ENCODE assay signal across 9 mouse cellular contexts in the genomic region with DNA sequence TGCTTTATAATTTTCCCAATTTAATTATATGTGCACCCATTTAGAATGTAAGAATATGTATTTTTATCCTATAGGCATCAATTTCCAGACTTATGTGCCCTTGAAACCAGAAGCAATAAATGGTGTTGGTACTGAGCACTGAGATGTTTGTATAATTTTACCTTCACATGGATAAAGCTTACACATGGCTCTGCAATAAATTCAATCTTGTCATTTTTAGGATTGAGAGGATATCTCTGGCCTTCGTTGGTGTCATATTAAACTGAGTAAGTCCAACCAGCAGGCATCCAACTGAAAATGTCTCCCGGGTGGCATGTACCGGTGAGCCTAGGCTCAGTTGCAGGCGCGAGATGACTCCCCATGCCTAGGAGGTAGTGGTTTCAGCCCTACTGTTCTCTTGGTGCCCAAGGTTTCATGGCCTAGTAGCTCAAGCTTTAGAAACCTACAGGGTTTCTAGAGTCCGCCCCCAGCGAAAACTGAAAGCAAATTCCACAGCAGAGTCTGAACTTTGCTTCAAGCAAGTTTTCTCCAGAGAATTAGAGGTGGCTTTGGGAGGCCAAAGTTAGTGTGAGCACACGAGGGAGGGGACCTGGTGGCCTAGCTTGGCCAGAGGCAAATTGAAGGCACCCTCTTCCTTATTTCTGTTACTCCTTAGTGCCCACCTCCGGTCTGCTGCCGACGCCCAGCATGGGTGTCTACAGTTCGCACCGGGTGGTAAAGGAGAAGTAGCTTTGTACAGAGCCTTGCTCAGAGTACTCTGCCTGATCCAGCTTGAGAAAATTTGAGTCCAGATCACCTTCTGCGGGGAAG. TPM values are rescaled to one million over a fixed set of nuclear protein-coding genes. Genes with fewer than 3 reads are reported as not detected.
DNase-seq lines count a peak whose midpoint lies in the region; ATAC-seq lines count a peak whose summit lies in the region.
"Had no signal": no experiment of that assay in that cellular context is flagged by ENCODE, and none has a peak within 500 bp of the region (broad histone marks: within the 10 kb centered on the region; RNA-seq: fewer than 3 reads in every experiment).

No protein-coding gene starts in this region.

- no peaks in the 10 kb centered on the region for H3K36me3 ChIP-seq in heart, embryonic 15.5 days
- H3K36me3 ChIP-seq in hindbrain, embryonic 15.5 days: no peaks in the 10 kb centered on the region
- H3K36me3 ChIP-seq in liver, embryonic 13.5 days: no peaks in the 10 kb centered on the region
- no peaks in the 10 kb centered on the region for H3K36me3 ChIP-seq in neural tube, embryonic 15.5 days
- H3K36me3 ChIP-seq: G1E had no signal

- H3K4me2 ChIP-seq in heart, embryonic 15.5 days: peak overlapping the region; percentile 77
- H3K4me2 ChIP-seq in hindbrain, embryonic 15.5 days: peak overlapping the region; percentile 85
- peak overlapping the region; percentile 80 for H3K4me2 ChIP-seq in liver, embryonic 13.5 days
- peak overlapping the region; percentile 90 for H3K4me2 ChIP-seq in neural tube, embryonic 15.5 days

- H3K9me3 ChIP-seq in heart, embryonic 15.5 days (replicated peaks): no peaks in the 10 kb centered on the region
- H3K9me3 ChIP-seq in hindbrain, embryonic 15.5 days: no peaks in the 10 kb centered on the region
- no peaks in the 10 kb centered on the region for H3K9me3 ChIP-seq in liver, embryonic 13.5 days (replicated peaks)
- no peaks in the 10 kb centered on the region for H3K9me3 ChIP-seq in neural tube, embryonic 15.5 days (replicated peaks)

- H3K27ac ChIP-seq in heart, embryonic 15.5 days: no peak overlapping the region
- H3K27ac ChIP-seq in hindbrain, embryonic 15.5 days (replicated peaks): no peak overlapping the region
- no peak overlapping the region for H3K27ac ChIP-seq in liver, embryonic 13.5 days
- H3K27ac ChIP-seq in neural tube, embryonic 15.5 days (replicated peaks): peak overlapping the region; percentile 28

- ATAC-seq in heart, embryonic 15.5 days (replicated peaks; ENCODE audit: insufficient number of reproducible peaks, insufficient read depth, low FRiP score, low read depth): no peak
- no peak for ATAC-seq in hindbrain, embryonic 15.5 days (ENCODE audit: low FRiP score, low read depth)
- no peak for ATAC-seq in liver, embryonic 13.5 days (ENCODE audit: low read depth)
- ATAC-seq in neural tube, embryonic 15.5 days (ENCODE audit: low FRiP score): no peak

- DNase-seq in heart, postnatal 10 days: no peak
- peak; percentile 10 for DNase-seq in embryo, embryonic 10 days (ENCODE audit: low spot score)
- DNase-seq in liver, embryonic 13.5 days: no peak
- DNase-seq in right cerebral cortex, postnatal 25 days: no peak
- no peak for DNase-seq in layer of hippocampus, adult 18-20 months (ENCODE audit: low spot score in 2 of 2)

- peak overlapping the region; percentile 49 for H3K4me3 ChIP-seq in heart, embryonic 15.5 days
- no peak overlapping the region for H3K4me3 ChIP-seq in hindbrain, embryonic 15.5 days
- H3K4me3 ChIP-seq in liver, embryonic 13.5 days (replicated peaks): peak overlapping the region; percentile 62
- H3K4me3 ChIP-seq in neural tube, embryonic 15.5 days (replicated peaks): peak overlapping the region; percentile 53; the same call in 1 of the 2 replicates

- intact Hi-C loops in heart, postnatal 10 days (cut with DNase I): no loop called here

- H3K27me3 ChIP-seq in heart, embryonic 15.5 days: peaks cover 80% of the 10 kb centered on the region
- H3K27me3 ChIP-seq in hindbrain, embryonic 15.5 days: peaks cover 25% of the 10 kb centered on the region
- H3K27me3 ChIP-seq in liver, embryonic 13.5 days: peaks cover 87% of the 10 kb centered on the region
- H3K27me3 ChIP-seq in neural tube, embryonic 15.5 days (replicated peaks): peaks cover 20% of the 10 kb centered on the region

- H3K9ac ChIP-seq in heart, embryonic 15.5 days: 0 out of 2 replicates have a peak overlapping the region, but pooled peaks have one; percentile 19
- no peak overlapping the region for H3K9ac ChIP-seq in hindbrain, embryonic 15.5 days
- H3K9ac ChIP-seq in liver, embryonic 13.5 days: no peak overlapping the region
- no peak overlapping the region for H3K9ac ChIP-seq in neural tube, embryonic 15.5 days (replicated peaks)

- peaks cover 47% of the 10 kb centered on the region for H3K4me1 ChIP-seq in heart, embryonic 15.5 days (replicated peaks)
- H3K4me1 ChIP-seq in hindbrain, embryonic 15.5 days (replicated peaks): peaks cover 49% of the 10 kb centered on the region
- peaks cover 27% of the 10 kb centered on the region for H3K4me1 ChIP-seq in liver, embryonic 13.5 days (replicated peaks)
- peaks cover 60% of the 10 kb centered on the region for H3K4me1 ChIP-seq in neural tube, embryonic 15.5 days

- WGBS in heart, embryonic 15.5 days: 49% methylated on average over 14 of the region's 14 CpGs
- 23% methylated on average over 14 of the region's 14 CpGs for WGBS in hindbrain, embryonic 15.5 days
- 17% methylated on average over 14 of the region's 14 CpGs for WGBS in liver, embryonic 13.5 days (ENCODE audit: insufficient replicate concordance)
- 26% methylated on average over 14 of the region's 14 CpGs for WGBS in neural tube, embryonic 15.5 days

RNA-seq across cellular contexts. Expression of gene Zfp503, which starts 4.1 kb away (rescaled TPM):
- polyA plus RNA-seq in heart, embryonic 15.5 days (2015; fragmentation: Nextera tagmentation; extraction: Ambion mirVana): 3.0 and 5.4 TPM in 2 replicates
- total RNA-seq in heart, postnatal 10 days (2021): 1 to 10 TPM; 2.4 to 3.3 TPM
- polyA plus RNA-seq in hindbrain, embryonic 15.5 days (2015; fragmentation: Nextera tagmentation; extraction: Ambion mirVana): 11.0 and 13.7 TPM in 2 replicates
- 0.82 and 1.4 TPM in 2 replicates for polyA plus RNA-seq in liver, embryonic 13.5 days (2015; fragmentation: Nextera tagmentation; extraction: Ambion mirVana)
- 12.7 and 12.9 TPM in 2 replicates for polyA plus RNA-seq in neural tube, embryonic 15.5 days (2015; fragmentation: Nextera tagmentation; extraction: Ambion mirVana)
- total RNA-seq in layer of hippocampus, adult 18-20 months (2021): 1 to 10 TPM; 3.6 to 4.1 TPM
- total RNA-seq: G1E had no signal

RNA-seq across cellular contexts. Expression of gene Lrmda, which starts 26.1 kb away (rescaled TPM):
- 0.70 and 0.83 TPM in 2 replicates for polyA plus RNA-seq in heart, embryonic 15.5 days (2015; fragmentation: Nextera tagmentation; extraction: Ambion mirVana)
- total RNA-seq in heart, postnatal 10 days (2021): 1 to 10 TPM; 1.1 to 2.1 TPM
- polyA plus RNA-seq in hindbrain, embryonic 15.5 days (2015; fragmentation: Nextera tagmentation; extraction: Ambion mirVana): 0.23 and 0.37 TPM in 2 replicates
- 0.25 and 0.27 TPM in 2 replicates for polyA plus RNA-seq in liver, embryonic 13.5 days (2015; fragmentation: Nextera tagmentation; extraction: Ambion mirVana)
- polyA plus RNA-seq in neural tube, embryonic 15.5 days (2015; fragmentation: Nextera tagmentation; extraction: Ambion mirVana): 0.49 and 0.68 TPM in 2 replicates
- total RNA-seq in layer of hippocampus, adult 18-20 months (2021): 1 to 10 TPM; 1.1 to 1.3 TPM
- total RNA-seq: G1E had no signal
- polyA plus RNA-seq: G1E had no signal
